Comparison of ENCODE assay signal across 25 mouse cellular contexts in genomic region chr9:116104770-116105169, GRCm38 (mm10).
A peak's percentile ranks its signal among the peaks of the same experiment; 100 is the strongest.
DNase-seq lines count a peak whose midpoint lies in the region; ATAC-seq and TF ChIP-seq lines count a peak whose summit lies in the region.
"Had no signal": no experiment of that assay in that cellular context is flagged by ENCODE, and none has a peak within 500 bp of the region (broad histone marks: within the 10 kb centered on the region; RNA-seq: fewer than 3 reads in every experiment).

No protein-coding gene starts in this region.

- no peak for DNase-seq in testis, postnatal 10 days (ENCODE audit: low spot score)
- peak; percentile 18 for DNase-seq in R1 (ENCODE audit: low read depth, low spot score)
- DNase-seq in thymus, adult 18-20 months, result no peak
- no peak for DNase-seq in embryo, embryonic 10.5 days (ENCODE audit: low spot score)
- DNase-seq in gastrocnemius, postnatal 14 days, result no peak
- DNase-seq: adrenal gland, adult 2 months; adrenal gland, postnatal 10 days; adrenal gland, postnatal 25 days; cerebellum, adult 11-12 months; cerebellum, adult 2 months; cerebellum, adult 9-10 months; cerebellum, postnatal 14 days; cerebellum, postnatal 36 days; forebrain, postnatal 0 days had no signal

- H3K36me3 ChIP-seq in testis, adult 2 months (ENCODE audit: control insufficient read depth, insufficient read depth, low read length), result no peaks in the 10 kb centered on the region
- H3K36me3 ChIP-seq: forebrain, embryonic 15.5 days; G1E had no signal

- ATAC-seq in megakaryocyte, adult 5-6 weeks (ENCODE audit: poor library complexity, severe bottlenecking), result peak; percentile 56
- peak; percentile 48; the same call in 1 of the 2 replicates for ATAC-seq in neutrophil, adult 5-6 weeks (ENCODE audit: extremely low read depth, insufficient number of reproducible peaks, low FRiP score, poor library complexity, severe bottlenecking)
- ATAC-seq: CD4-positive, CD25-positive, alpha-beta regulatory T cell, adult 4 months; forebrain, embryonic 13.5 days; forebrain, embryonic 15.5 days; forebrain, postnatal 0 days; Patski had no signal

- TF ChIP-seq CTCF in testis, adult 2 months (IDR thresholded peaks at IDR 0.05; ENCODE audit: control insufficient read depth, insufficient read depth, insufficient replicate concordance, low read depth, low read length), result no peak

- H3K27ac ChIP-seq in testis, adult 2 months (ENCODE audit: control insufficient read depth, insufficient read depth, low read depth, low read length), result no peak overlapping the region
- H3K27ac ChIP-seq: embryonic facial prominence, embryonic 10.5 days; embryonic facial prominence, embryonic 12.5 days; forebrain, embryonic 13.5 days; forebrain, embryonic 15.5 days had no signal

- TF ChIP-seq POLR2A in testis, adult 2 months (IDR thresholded peaks at IDR 0.05; ENCODE audit: control insufficient read depth, low read depth, low read length), result no peak

- peak overlapping the region; percentile 33 for H3K4me3 ChIP-seq in testis, adult 2 months (ENCODE audit: control insufficient read depth, low read depth, low read length)
- H3K4me3 ChIP-seq: embryonic facial prominence, embryonic 10.5 days; embryonic facial prominence, embryonic 12.5 days; forebrain, embryonic 13.5 days; forebrain, embryonic 15.5 days had no signal

- intact Hi-C loops in gastrocnemius, postnatal 14 days (cut with DNase I; ENCODE audit: low total_unique reads), result no loop called here

- no peaks in the 10 kb centered on the region for H3K27me3 ChIP-seq in testis, adult 2 months (ENCODE audit: control insufficient read depth, insufficient read depth, low read length)
- H3K27me3 ChIP-seq: CH12.LX; embryonic facial prominence, embryonic 12.5 days; forebrain, embryonic 13.5 days; forebrain, embryonic 15.5 days; Patski had no signal

- H3K4me1 ChIP-seq in testis, adult 2 months (ENCODE audit: control insufficient read depth, insufficient read depth, low read length), result peaks cover 3% of the 10 kb centered on the region; the same call in 1 of the 2 replicates
- H3K4me1 ChIP-seq: forebrain, embryonic 13.5 days; forebrain, embryonic 15.5 days had no signal
